Mouse (Mus musculus) C2C12 (cell line): ENCODE results near the gene Ctss. TPM values are rescaled to one million over a fixed set of nuclear protein-coding genes. Genes with fewer than 3 reads are reported as not detected.

ENCODE experiments used
- H3K27me3 ChIP-seq: one replicate; pipeline ENCODE4 v1.6.1; 2011; ENCODE audit not compliant: control insufficient read depth, insufficient read depth, insufficient read length
- H3K36me3 ChIP-seq: one replicate; pipeline ENCODE4 v1.6.1; 2011; ENCODE audit not compliant: control insufficient read depth, insufficient read depth
- H3K4me3 ChIP-seq: one replicate; pipeline ENCODE4 v1.5.1; 2011; ENCODE audit warnings: mild to moderate bottlenecking, control low read depth; ENCODE audit not compliant: poor library complexity, insufficient read depth, severe bottlenecking
- H3K79me2 ChIP-seq: one replicate; pipeline ENCODE4 v1.6.1; 2011; ENCODE audit not compliant: control insufficient read depth, insufficient read depth
- H3K79me3 ChIP-seq: one replicate; pipeline ENCODE4 v1.6.1; 2011; ENCODE audit warnings: low read depth, control low read depth
- H3ac ChIP-seq: one replicate; pipeline ENCODE3; 2011; ENCODE audit warnings: low read depth; ENCODE audit not compliant: control insufficient read depth, insufficient read length
- CEBPB ChIP-seq: IDR thresholded peaks from one replicate; pipeline ENCODE4 v1.6.1; 2011; ENCODE audit warnings: low read depth, mild to moderate bottlenecking, control low read depth, moderate library complexity
- CTCF ChIP-seq: IDR thresholded peaks from one replicate; pipeline ENCODE4 v1.5.1; 2011; ENCODE audit not compliant: control insufficient read depth, insufficient read depth, insufficient read length
- FOSL1 ChIP-seq: IDR thresholded peaks from one replicate; pipeline ENCODE4 v1.8.0; 2011; ENCODE audit warnings: mild to moderate bottlenecking, low read length; ENCODE audit not compliant: poor library complexity, insufficient read depth, severe bottlenecking
- MAX ChIP-seq: IDR thresholded peaks from one replicate; pipeline ENCODE4 v1.6.1; 2011; ENCODE audit warnings: mild to moderate bottlenecking, control low read depth
- MYOD1 ChIP-seq: IDR thresholded peaks from one replicate; pipeline ENCODE4 v1.6.1; 2011; ENCODE audit warnings: low read depth; ENCODE audit not compliant: control insufficient read depth, insufficient read length
- MYOG ChIP-seq: IDR thresholded peaks from one replicate; pipeline ENCODE4 v1.6.1; 2011; ENCODE audit not compliant: control insufficient read depth, insufficient read length; ENCODE audit errors: extremely low read depth
- USF1 ChIP-seq: IDR thresholded peaks from one replicate; pipeline ENCODE4 v1.6.1; 2011; ENCODE audit warnings: low read depth, mild to moderate bottlenecking, control low read depth, moderate library complexity
- long read RNA-seq, 2 experiments: library from polyadenylated mRNA; unstranded; transcript quantifications; one replicate each; pipeline ENCODE4 v2.0.0; 2019 to 2020
- polyA plus RNA-seq: library from polyadenylated mRNA; unstranded; fragments of >200 nt; fragmentation: generic; extraction: Trizol; gene quantifications from one replicate; pipeline ENCODE4 v1.2.1, GENCODE M21; 2012; ENCODE audit warnings: missing spikeins

The Ctss gene
- not detected for polyA plus RNA-seq
- long read RNA-seq, experiment 1, result 0 reads
- long read RNA-seq, experiment 2, result 0 reads

DNA sequence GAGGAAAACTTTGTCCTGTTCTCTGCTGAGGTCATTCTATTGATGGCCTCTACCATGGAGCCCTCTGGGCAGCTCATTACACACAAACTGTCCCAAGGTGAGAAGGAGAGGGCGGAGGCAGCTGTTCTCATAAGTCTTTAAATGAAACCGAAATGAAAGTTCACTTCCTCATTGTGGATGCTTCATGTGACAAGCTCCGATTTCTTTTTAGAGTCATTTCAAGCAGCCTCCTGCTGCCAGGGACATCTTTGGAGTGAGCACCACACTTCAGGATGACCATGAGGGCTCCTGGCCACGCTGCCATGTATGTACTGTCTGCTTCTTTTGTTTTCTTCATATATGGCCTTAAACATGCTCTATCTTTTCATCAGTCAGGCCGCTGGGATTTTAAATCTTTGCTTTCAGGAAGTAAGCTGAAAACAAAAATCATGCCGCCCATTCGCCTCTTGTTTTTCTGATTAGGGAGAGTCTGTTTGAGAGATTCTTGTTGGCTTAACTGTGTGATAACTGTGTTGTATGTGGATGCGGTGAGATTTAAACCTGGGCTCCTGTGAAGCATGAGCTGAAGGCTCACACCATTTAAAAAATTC, at the start of gene Ctss:
Gene Ctss (plus strand): TSS at position 165 of the 590 bp plus-strand sequence.
- no peaks in the 10 kb centered on the region for H3K79me3 ChIP-seq
- no peaks in the 10 kb centered on the region for H3K36me3 ChIP-seq
- H3K79me2 ChIP-seq, result no peaks in the 10 kb centered on the region
- TF ChIP-seq CTCF (no peak), FOSL1 (no peak), MAX (no peak), MYOG (no peak), CEBPB (no peak), USF1 (no peak), MYOD1 (no peak)
- no peaks in the 10 kb centered on the region for H3K27me3 ChIP-seq
- H3ac ChIP-seq, result no peak within 1 kb of the TSS
- no peak within 1 kb of the TSS for H3K4me3 ChIP-seq

DNA sequence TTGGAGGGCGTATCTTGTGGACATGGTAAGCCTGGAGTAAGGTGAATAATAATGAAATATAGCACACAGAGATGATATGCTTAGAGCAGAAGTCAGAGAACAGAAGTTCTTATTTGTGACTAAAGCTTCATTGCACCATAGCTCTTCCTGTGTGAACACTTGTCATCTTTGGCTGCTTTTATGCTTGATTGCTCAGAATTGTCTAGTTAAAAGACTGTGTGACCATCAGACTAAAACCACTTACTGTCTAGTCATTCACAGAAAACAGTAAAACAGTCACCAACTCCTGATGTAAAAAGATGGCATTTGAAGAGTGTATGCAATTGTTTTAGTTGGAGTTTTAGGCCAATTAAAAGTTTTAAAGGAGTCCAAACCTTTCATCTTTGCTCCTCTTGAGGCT, 47.6 kb upstream of the Ctss start:
- Histone ChIP-seq H3K36me3 (peaks cover 72% of the 10 kb centered on the region), H3K4me3 (no peak overlapping the region), H3K79me2 (no peaks in the 10 kb centered on the region), H3K79me3 (no peaks in the 10 kb centered on the region), H3ac (no peak overlapping the region), H3K27me3 (no peaks in the 10 kb centered on the region)
- TF ChIP-seq CEBPB, result no peak
- no peak for TF ChIP-seq MAX
- TF ChIP-seq MYOD1, result no peak
- no peak for TF ChIP-seq CTCF
- no peak for TF ChIP-seq USF1

DNA sequence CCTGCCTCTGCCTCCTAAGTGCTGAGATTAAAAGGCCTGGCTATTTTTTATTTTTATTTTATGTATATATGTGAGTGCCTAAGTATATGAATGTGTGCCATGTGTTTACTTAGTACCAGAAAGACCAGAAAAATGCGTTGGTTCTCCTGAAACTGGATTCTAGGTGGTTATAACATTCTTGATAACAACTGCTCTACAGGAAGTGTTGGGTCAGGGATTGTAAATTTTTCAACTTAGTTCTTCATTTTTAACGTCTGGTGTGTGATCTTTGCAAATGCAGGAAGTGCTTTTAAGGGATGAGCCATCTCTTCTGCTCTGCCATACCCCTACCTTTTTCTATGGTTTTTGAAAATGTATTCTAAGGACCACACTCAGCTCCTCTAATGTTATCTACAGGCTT, 40.2 kb upstream of the Ctss start:
- Histone ChIP-seq H3K36me3 (peaks cover 65% of the 10 kb centered on the region), H3K27me3 (no peaks in the 10 kb centered on the region), H3K79me2 (no peaks in the 10 kb centered on the region), H3K4me3 (no peak overlapping the region), H3K79me3 (no peaks in the 10 kb centered on the region), H3ac (no peak overlapping the region)
- TF ChIP-seq CEBPB (no peak), MAX (no peak), CTCF (no peak), MYOG (no peak), MYOD1 (no peak), USF1 (no peak), FOSL1 (no peak)

DNA sequence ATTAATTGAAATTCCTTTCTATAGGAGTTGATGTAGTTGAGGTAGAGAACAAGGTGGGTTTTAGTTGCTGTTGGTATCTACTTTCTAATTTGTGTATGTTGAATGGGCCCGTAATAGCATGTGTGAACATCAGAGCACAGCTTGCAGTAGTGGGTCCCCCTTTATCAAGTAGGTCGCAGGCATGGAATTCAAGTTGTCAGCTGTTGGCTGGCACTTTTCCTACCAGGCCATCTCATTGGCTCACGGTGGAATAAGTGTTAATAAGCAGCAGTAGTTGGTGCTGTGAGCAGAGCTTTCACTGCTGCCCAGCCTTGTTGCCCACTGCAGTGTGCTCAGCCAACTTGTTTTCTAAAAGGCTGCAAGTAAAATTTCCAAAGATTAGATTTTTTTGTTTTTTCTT, 37.9 kb upstream of the Ctss start:
- Histone ChIP-seq H3K79me3 (no peaks in the 10 kb centered on the region), H3K79me2 (no peaks in the 10 kb centered on the region), H3ac (no peak overlapping the region), H3K4me3 (no peak overlapping the region), H3K36me3 (peaks cover 71% of the 10 kb centered on the region), H3K27me3 (no peaks in the 10 kb centered on the region)
- TF ChIP-seq FOSL1 (no peak), MYOD1 (no peak), MAX (no peak), MYOG (no peak), CTCF (no peak), USF1 (no peak), CEBPB (no peak)

DNA sequence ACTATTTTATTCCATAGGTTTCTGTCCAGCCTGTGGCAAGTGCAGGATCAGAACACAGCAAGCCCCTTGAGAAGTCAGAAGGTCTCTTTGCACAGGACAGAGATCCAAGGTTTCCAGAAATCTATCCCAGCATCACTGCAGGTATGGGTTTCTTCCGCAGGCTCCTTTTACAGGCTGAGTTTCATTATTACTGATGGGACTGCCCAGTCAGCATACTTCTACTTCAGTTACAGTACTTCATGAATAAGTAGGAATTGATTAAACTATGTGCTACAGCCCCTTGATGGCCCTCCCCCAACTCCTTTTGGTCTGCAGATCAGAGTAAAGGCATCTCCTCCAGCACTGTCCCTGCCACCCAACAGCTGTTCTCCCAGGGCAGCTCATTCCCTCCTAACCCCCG, 36.3 kb upstream of the Ctss start:
- Histone ChIP-seq H3ac (no peak overlapping the region), H3K27me3 (no peaks in the 10 kb centered on the region), H3K79me2 (no peaks in the 10 kb centered on the region), H3K36me3 (peaks cover 71% of the 10 kb centered on the region), H3K4me3 (no peak overlapping the region), H3K79me3 (no peaks in the 10 kb centered on the region)
- TF ChIP-seq USF1 (no peak), MYOD1 (no peak), MAX (no peak), CEBPB (no peak), MYOG (no peak), FOSL1 (no peak), CTCF (no peak)

DNA sequence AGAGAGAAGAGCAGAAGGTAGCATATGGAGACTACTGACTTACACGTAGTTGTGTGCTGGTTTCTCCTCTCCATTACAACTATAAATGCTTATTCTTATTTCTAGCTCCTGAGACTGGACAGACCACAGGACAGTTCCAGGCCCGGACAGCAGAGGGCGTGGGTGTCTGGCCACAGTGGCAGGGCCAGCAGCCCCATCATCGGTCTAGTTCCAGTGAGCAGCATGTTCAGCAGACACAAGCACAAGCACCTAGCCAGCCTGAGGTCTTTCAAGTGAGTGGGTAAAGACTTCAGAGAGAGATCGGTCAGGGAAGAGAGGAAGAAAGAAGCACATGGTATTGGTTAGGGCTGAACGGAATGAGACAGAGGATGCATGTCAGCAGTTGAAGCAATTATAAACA, 32.2 kb upstream of the Ctss start:
- no peaks in the 10 kb centered on the region for H3K27me3 ChIP-seq
- peaks cover 61% of the 10 kb centered on the region for H3K36me3 ChIP-seq
- no peak overlapping the region for H3K4me3 ChIP-seq
- no peaks in the 10 kb centered on the region for H3K79me3 ChIP-seq
- H3K79me2 ChIP-seq, result no peaks in the 10 kb centered on the region
- H3ac ChIP-seq, result no peak overlapping the region
- no peak for TF ChIP-seq MAX
- TF ChIP-seq MYOD1, result no peak
- peak; percentile 26 for TF ChIP-seq CTCF
- no peak for TF ChIP-seq FOSL1
